Mouse (Mus musculus): ENCODE data around the gene Tnrc18. TPM values are rescaled to one million over a fixed set of nuclear protein-coding genes. Genes with fewer than 3 reads are reported as not detected.

Tnrc18 gene
- polyA plus RNA-seq, 1 experiment, result 57.5 TPM

- TF ChIP-seq POLR2A (IDR thresholded peaks at IDR 0.05; ENCODE audit: borderline replicate concordance, control insufficient read depth, low read depth, low read length), result no peak
- TF ChIP-seq CTCF (IDR thresholded peaks at IDR 0.05; ENCODE audit: control insufficient read depth, insufficient read depth, low read length), result no peak
- H3K4me3 ChIP-seq (replicated peaks; ENCODE audit: control insufficient read depth, low read depth, low read length), result no peak overlapping the region
- 91% methylated on average over 8 of the region's 8 CpGs for WGBS
Measured at GRCm38 (mm10) chr5:142759786-142760185, 57.7 kb downstream of the Tnrc18 start.

DNA sequence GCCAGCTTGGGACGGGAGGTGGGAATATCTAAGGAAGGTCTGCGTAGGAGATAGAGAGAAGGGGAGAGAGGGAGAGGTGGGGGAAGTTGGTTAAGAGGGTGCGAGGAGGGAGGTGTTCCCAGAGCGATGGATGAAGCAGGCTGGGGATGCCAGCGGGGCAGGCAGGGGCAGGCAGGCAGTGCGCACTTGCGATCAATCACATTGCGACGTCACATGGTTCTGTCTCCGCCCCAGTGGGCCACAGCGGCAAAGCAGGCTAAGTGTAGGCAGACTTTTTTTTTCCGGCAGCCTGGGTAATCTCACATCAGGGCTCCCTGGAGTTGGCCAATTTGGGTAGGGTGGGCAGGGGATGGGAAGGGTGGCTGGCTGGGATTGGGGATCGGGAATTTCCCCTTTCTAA is 65.2 kb downstream of the Tnrc18 start:
- 86% methylated on average over 13 of the region's 13 CpGs for WGBS
- Histone ChIP-seq H3K27ac (ENCODE audit: control insufficient read depth, insufficient read depth, low read depth, low read length, poor library complexity) (no peak overlapping the region), H3K4me3 (replicated peaks; ENCODE audit: control insufficient read depth, low read depth, low read length) (no peak overlapping the region), H3K4me1 (ENCODE audit: control insufficient read depth, insufficient read depth, low read length) (no peaks in the 10 kb centered on the region)
- TF ChIP-seq CTCF (IDR thresholded peaks at IDR 0.05; ENCODE audit: control insufficient read depth, insufficient read depth, low read length), result no peak
- no peak for TF ChIP-seq POLR2A (IDR thresholded peaks at IDR 0.05; ENCODE audit: borderline replicate concordance, control insufficient read depth, low read depth, low read length)

More at GRCm38 (mm10) chr5:142759786-142760185, 57.7 kb downstream of the Tnrc18 start:
- Histone ChIP-seq H3K27ac (ENCODE audit: control insufficient read depth, insufficient read depth, low read depth, low read length, poor library complexity) (no peak overlapping the region), H3K4me1 (ENCODE audit: control insufficient read depth, insufficient read depth, low read length) (no peaks in the 10 kb centered on the region)

DNA sequence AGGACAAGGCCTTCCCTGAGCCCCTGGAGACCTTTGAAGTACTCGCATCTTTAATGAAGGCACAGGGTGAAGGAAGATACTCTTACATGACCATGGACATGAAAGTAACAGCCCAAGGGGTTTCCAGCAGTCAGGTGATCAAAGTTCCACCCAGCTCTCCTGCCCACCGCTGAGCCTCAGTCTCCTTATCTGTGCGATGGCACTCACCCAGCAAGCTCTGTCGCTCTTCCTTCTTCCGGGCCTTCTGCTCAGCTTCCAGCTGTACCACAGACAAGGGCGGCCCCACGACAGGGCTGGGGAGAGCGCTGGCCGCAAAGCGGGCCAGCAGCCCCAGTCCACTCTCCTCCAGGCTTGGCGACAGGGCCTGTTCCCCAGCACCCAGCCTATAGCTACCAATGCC is 67.3 kb downstream of the Tnrc18 start:
- H3K4me1 ChIP-seq (ENCODE audit: control insufficient read depth, insufficient read depth, low read length), result no peaks in the 10 kb centered on the region
- H3K27ac ChIP-seq (ENCODE audit: control insufficient read depth, insufficient read depth, low read depth, low read length, poor library complexity), result no peak overlapping the region
- TF ChIP-seq POLR2A (IDR thresholded peaks at IDR 0.05; ENCODE audit: borderline replicate concordance, control insufficient read depth, low read depth, low read length), result no peak
- TF ChIP-seq CTCF (IDR thresholded peaks at IDR 0.05; ENCODE audit: control insufficient read depth, insufficient read depth, low read length), result no peak
- H3K4me3 ChIP-seq (replicated peaks; ENCODE audit: control insufficient read depth, low read depth, low read length), result no peak overlapping the region
- WGBS, result 81% methylated on average over 11 of the region's 11 CpGs

DNA sequence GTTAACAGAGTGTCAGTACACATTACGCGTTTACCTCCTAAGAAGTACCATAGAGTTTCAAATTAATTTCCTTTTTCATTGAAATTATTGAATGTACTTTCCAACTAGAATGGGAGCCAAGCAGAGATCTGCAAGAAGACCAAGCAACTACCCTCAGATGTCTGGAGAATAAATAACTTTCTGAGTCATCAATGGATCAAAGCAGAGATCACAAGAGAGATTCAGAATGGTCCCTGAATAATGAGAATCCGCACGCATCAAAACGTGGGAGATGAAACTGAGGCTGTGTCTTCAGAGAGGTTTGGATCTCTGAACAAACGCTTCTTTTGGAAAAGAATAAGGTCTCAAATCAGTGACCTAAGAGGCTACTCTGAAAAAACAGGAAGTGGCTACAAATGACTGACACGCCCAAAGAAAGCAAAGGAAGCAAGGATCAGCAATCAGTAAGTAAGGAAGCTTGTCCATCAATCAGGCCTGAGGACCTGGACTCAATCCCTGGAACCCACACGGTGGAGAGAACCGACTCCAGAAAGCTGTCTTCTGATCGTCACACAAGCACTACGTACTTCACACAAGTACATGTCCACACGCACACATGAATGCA is 70.3 kb downstream of the Tnrc18 start:
- no peak overlapping the region for H3K27ac ChIP-seq (ENCODE audit: control insufficient read depth, insufficient read depth, low read depth, low read length, poor library complexity)
- TF ChIP-seq POLR2A (IDR thresholded peaks at IDR 0.05; ENCODE audit: borderline replicate concordance, control insufficient read depth, low read depth, low read length), result no peak
- no peak for TF ChIP-seq CTCF (IDR thresholded peaks at IDR 0.05; ENCODE audit: control insufficient read depth, insufficient read depth, low read length)
- no peaks in the 10 kb centered on the region for H3K4me1 ChIP-seq (ENCODE audit: control insufficient read depth, insufficient read depth, low read length)
- WGBS, result 61% methylated on average over 12 of the region's 12 CpGs
- H3K4me3 ChIP-seq (replicated peaks; ENCODE audit: control insufficient read depth, low read depth, low read length), result no peak overlapping the region

DNA sequence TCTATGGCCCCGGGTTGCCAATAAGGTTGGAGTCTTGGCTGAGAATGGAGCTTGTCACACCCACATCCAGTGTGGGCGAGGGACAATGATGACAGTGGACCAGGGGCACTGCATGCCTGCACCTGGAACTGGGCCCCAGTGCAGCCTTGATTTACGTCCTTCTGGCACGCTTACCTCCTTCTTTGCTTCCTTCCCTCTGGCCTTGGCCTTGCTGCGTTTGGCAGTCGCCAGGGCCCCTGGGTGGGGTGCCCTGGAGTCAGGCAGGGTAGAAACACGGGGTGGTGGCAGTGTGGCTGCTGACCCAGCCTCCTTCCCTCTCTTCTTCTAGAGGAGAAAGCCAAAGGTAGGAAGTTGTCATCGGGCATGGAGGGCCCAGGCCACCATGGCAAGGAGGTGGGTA is 77.5 kb downstream of the Tnrc18 start:
- Histone ChIP-seq H3K4me1 (ENCODE audit: control insufficient read depth, insufficient read depth, low read length) (no peaks in the 10 kb centered on the region), H3K27ac (ENCODE audit: control insufficient read depth, insufficient read depth, low read depth, low read length, poor library complexity) (no peak overlapping the region), H3K4me3 (replicated peaks; ENCODE audit: control insufficient read depth, low read depth, low read length) (no peak overlapping the region)
- TF ChIP-seq CTCF (IDR thresholded peaks at IDR 0.05; ENCODE audit: control insufficient read depth, insufficient read depth, low read length) (no peak), POLR2A (IDR thresholded peaks at IDR 0.05; ENCODE audit: borderline replicate concordance, control insufficient read depth, low read depth, low read length) (no peak)
- WGBS, result 65% methylated on average over 8 of the region's 8 CpGs

- no peak overlapping the region for H3K4me3 ChIP-seq (replicated peaks; ENCODE audit: control insufficient read depth, low read depth, low read length)
- WGBS, result 87% methylated on average over 11 of the region's 11 CpGs
- H3K27ac ChIP-seq (ENCODE audit: control insufficient read depth, insufficient read depth, low read depth, low read length, poor library complexity), result no peak overlapping the region
- TF ChIP-seq POLR2A (IDR thresholded peaks at IDR 0.05; ENCODE audit: borderline replicate concordance, control insufficient read depth, low read depth, low read length) (no peak), CTCF (IDR thresholded peaks at IDR 0.05; ENCODE audit: control insufficient read depth, insufficient read depth, low read length) (no peak)
- H3K4me1 ChIP-seq (ENCODE audit: control insufficient read depth, insufficient read depth, low read length), result no peaks in the 10 kb centered on the region
Measured at GRCm38 (mm10) chr5:142731916-142732315, 85.5 kb downstream of the Tnrc18 start.

- Histone ChIP-seq H3K4me3 (replicated peaks; ENCODE audit: control insufficient read depth, low read depth, low read length) (no peak overlapping the region), H3K4me1 (ENCODE audit: control insufficient read depth, insufficient read depth, low read length) (no peaks in the 10 kb centered on the region), H3K27ac (ENCODE audit: control insufficient read depth, insufficient read depth, low read depth, low read length, poor library complexity) (no peak overlapping the region)
- 49% methylated on average over 12 of the region's 12 CpGs for WGBS
- TF ChIP-seq CTCF (IDR thresholded peaks at IDR 0.05; ENCODE audit: control insufficient read depth, insufficient read depth, low read length), result no peak
- TF ChIP-seq POLR2A (IDR thresholded peaks at IDR 0.05; ENCODE audit: borderline replicate concordance, control insufficient read depth, low read depth, low read length), result no peak
Measured at GRCm38 (mm10) chr5:142730295-142730694, 87.2 kb downstream of the Tnrc18 start.

DNA sequence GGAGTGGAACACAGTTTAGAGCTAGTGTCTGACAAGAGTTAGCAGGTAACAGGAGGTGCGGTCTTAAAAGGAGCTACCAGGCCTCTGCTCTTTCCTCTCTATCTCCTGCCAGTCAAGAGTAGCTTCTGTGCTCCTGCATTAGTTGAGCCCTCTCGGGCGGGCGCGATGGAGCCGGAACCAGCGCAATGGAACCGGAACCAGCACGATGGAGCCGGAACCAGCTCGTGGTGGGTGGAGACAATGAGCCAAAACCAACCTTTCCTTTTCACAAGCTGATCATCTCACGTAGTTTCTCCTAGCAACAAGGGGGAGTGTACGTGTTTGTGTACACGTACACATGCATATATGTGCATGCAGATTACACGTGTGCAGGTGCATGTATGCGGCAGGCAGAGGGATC is 89.2 kb downstream of the Tnrc18 start:
- WGBS, result 92% methylated on average over 16 of the region's 16 CpGs
- Histone ChIP-seq H3K4me1 (ENCODE audit: control insufficient read depth, insufficient read depth, low read length) (no peaks in the 10 kb centered on the region), H3K4me3 (replicated peaks; ENCODE audit: control insufficient read depth, low read depth, low read length) (no peak overlapping the region), H3K27ac (ENCODE audit: control insufficient read depth, insufficient read depth, low read depth, low read length, poor library complexity) (no peak overlapping the region)
- TF ChIP-seq POLR2A (IDR thresholded peaks at IDR 0.05; ENCODE audit: borderline replicate concordance, control insufficient read depth, low read depth, low read length), result no peak
- no peak for TF ChIP-seq CTCF (IDR thresholded peaks at IDR 0.05; ENCODE audit: control insufficient read depth, insufficient read depth, low read length)

GRCm38 (mm10) chr5:142726748-142727147 is 90.7 kb downstream of the Tnrc18 start:
- Histone ChIP-seq H3K4me3 (replicated peaks; ENCODE audit: control insufficient read depth, low read depth, low read length) (no peak overlapping the region), H3K27ac (ENCODE audit: control insufficient read depth, insufficient read depth, low read depth, low read length, poor library complexity) (no peak overlapping the region), H3K4me1 (ENCODE audit: control insufficient read depth, insufficient read depth, low read length) (no peaks in the 10 kb centered on the region)
- WGBS, result 88% methylated on average over 6 of the region's 6 CpGs
- TF ChIP-seq CTCF (IDR thresholded peaks at IDR 0.05; ENCODE audit: control insufficient read depth, insufficient read depth, low read length) (no peak), POLR2A (IDR thresholded peaks at IDR 0.05; ENCODE audit: borderline replicate concordance, control insufficient read depth, low read depth, low read length) (no peak)

All from bone marrow, adult 2 months (tissue).